Mouse (Mus musculus): ENCODE results near the gene Map4k2. TPM values are rescaled to one million over a fixed set of nuclear protein-coding genes. Genes with fewer than 3 reads are reported as not detected.

Gene Map4k2
- polyA plus RNA-seq, 1 experiment from 2014 or later = 45.6 TPM

DNA sequence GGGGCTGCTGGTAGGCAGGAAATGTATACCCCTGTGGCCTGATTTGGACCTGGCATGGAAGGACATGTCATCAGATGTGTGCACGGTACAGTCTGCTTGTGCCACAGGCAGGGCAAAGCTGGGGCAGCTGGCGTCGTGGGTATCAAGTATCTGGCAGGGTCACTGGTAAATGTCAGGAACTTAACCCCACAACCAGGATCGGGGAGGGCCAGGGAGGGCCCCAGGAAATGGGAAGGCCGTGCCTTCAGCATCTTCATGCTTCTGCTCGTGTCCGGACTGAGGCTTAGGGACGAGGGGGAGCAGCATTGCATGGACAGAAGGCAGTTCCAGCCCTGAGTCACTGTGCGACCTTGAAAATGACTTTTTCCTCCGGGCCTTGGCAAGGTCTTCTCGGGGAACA lies 44.0 kb downstream of the Map4k2 start:
- TF ChIP-seq CTCF (IDR thresholded peaks at IDR 0.05) = no peak
- in situ Hi-C loops (cut with MboI; ENCODE audit: low pct_unique_long_range_greater_than_20kb) = no loop called here
- DNase-seq (ENCODE audit: low read depth, low spot score) = no peak
- POLR2A ChIA-PET = interaction anchor here (1.1 to 1.2 kb wide), 2 partner anchors 11 to 16 kb away, joined by 3 to 4 read pairs; no protein-coding TSS in a partner anchor
- CTCF ChIA-PET = no interaction called here
- H3K27me3 ChIP-seq = no peaks in the 10 kb centered on the region
- no peak for ATAC-seq

- TF ChIP-seq CTCF (IDR thresholded peaks at IDR 0.05) = no peak
- ATAC-seq (no peak), DNase-seq (ENCODE audit: low read depth, low spot score) (no peak)
- in situ Hi-C loops (cut with MboI; ENCODE audit: low pct_unique_long_range_greater_than_20kb) = no loop called here
- ChIA-PET POLR2A (no interaction called here), CTCF (no interaction called here)
- H3K27me3 ChIP-seq = no peaks in the 10 kb centered on the region
Measured at GRCm38 (mm10) chr19:6385419-6385818, 44.5 kb downstream of the Map4k2 start.

DNA sequence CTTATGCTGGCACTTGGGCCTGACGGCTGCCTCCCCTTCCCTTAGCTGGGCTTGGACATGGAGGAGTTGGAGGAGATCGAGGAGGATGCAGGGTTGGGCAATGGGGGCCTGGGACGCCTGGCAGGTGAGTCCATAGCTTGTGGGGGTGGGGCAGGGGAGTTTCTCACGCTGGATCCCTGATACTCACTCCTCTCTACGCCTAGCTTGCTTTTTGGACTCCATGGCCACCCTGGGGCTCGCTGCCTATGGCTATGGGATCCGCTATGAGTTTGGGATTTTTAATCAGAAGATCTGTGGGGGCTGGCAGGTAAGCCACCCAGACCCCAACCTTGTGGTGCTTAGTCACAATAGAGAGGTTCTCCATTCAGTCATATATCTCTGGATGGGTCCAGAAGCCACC lies 44.9 kb downstream of the Map4k2 start:
- TF ChIP-seq CTCF (IDR thresholded peaks at IDR 0.05) = no peak
- ChIA-PET CTCF (no interaction called here), POLR2A (no interaction called here)
- DNase-seq (ENCODE audit: low read depth, low spot score) (no peak), ATAC-seq (no peak)
- no peaks in the 10 kb centered on the region for H3K27me3 ChIP-seq
- in situ Hi-C loops (cut with MboI; ENCODE audit: low pct_unique_long_range_greater_than_20kb) = no loop called here

DNA sequence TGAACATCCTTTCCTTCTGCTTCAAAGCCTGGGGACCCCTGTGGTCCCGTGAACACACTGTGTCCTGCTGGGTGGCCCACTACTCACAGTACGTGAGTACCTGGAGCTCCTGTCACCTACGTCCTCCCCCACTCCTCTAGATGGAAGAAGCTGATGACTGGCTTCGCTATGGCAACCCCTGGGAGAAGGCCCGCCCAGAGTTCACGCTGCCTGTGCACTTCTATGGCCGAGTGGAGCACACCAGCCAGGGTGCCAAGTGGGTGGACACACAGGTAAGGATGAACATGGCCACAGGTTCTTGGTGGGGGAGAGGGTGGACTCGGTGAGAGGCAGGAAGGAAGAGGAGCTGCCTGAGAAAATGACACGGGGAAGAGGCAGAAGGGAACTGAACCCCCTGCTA lies 45.3 kb downstream of the Map4k2 start:
- no peaks in the 10 kb centered on the region for H3K27me3 ChIP-seq
- in situ Hi-C loops (cut with MboI; ENCODE audit: low pct_unique_long_range_greater_than_20kb) = no loop called here
- ATAC-seq = no peak
- TF ChIP-seq CTCF (IDR thresholded peaks at IDR 0.05) = no peak
- CTCF ChIA-PET = no interaction called here
- DNase-seq (ENCODE audit: low read depth, low spot score) = no peak
- POLR2A ChIA-PET = no interaction called here

DNA sequence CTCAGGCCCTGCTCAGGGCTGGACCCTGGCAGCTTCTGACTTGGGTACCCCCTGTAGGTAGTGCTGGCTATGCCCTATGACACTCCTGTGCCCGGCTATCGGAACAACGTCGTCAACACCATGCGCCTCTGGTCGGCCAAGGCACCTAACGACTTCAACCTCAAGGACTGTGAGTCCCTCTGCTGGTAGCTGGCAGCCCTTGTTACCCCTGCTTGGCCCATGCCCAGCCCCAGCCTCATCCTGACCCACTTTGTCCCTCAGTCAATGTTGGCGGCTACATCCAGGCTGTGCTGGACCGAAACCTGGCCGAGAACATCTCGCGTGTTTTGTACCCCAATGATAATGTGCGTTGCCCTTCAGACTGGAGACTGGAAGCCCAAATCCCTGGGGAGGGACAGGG lies 47.1 kb downstream of the Map4k2 start:
- ATAC-seq (no peak), DNase-seq (ENCODE audit: low read depth, low spot score) (no peak)
- ChIA-PET CTCF (no interaction called here), POLR2A (no interaction called here)
- in situ Hi-C loops (cut with MboI; ENCODE audit: low pct_unique_long_range_greater_than_20kb) = no loop called here
- TF ChIP-seq CTCF (IDR thresholded peaks at IDR 0.05) = no peak
- H3K27me3 ChIP-seq = no peaks in the 10 kb centered on the region

GRCm38 (mm10) chr19:6389803-6390202 lies 48.9 kb downstream of the Map4k2 start:
- in situ Hi-C loops (cut with MboI; ENCODE audit: low pct_unique_long_range_greater_than_20kb) = no loop called here
- TF ChIP-seq CTCF (IDR thresholded peaks at IDR 0.05) = no peak
- H3K27me3 ChIP-seq = no peaks in the 10 kb centered on the region
- ChIA-PET CTCF (no interaction called here), POLR2A (interaction anchor here (0.6 kb wide), 1 partner anchor 9 kb away, joined by 3 read pairs; no protein-coding TSS in a partner anchor)
- DNase-seq (ENCODE audit: low read depth, low spot score) (no peak), ATAC-seq (no peak)

GRCm38 (mm10) chr19:6390251-6390650 lies 49.3 kb downstream of the Map4k2 start:
- ChIA-PET CTCF (no interaction called here), POLR2A (interaction anchor here (0.8 kb wide), 1 partner anchor 11 kb away, joined by 3 read pairs; no protein-coding TSS in a partner anchor)
- no peak for TF ChIP-seq CTCF (IDR thresholded peaks at IDR 0.05)
- in situ Hi-C loops (cut with MboI; ENCODE audit: low pct_unique_long_range_greater_than_20kb) = no loop called here
- ATAC-seq (no peak), DNase-seq (ENCODE audit: low read depth, low spot score) (no peak)
- H3K27me3 ChIP-seq = no peaks in the 10 kb centered on the region

DNA sequence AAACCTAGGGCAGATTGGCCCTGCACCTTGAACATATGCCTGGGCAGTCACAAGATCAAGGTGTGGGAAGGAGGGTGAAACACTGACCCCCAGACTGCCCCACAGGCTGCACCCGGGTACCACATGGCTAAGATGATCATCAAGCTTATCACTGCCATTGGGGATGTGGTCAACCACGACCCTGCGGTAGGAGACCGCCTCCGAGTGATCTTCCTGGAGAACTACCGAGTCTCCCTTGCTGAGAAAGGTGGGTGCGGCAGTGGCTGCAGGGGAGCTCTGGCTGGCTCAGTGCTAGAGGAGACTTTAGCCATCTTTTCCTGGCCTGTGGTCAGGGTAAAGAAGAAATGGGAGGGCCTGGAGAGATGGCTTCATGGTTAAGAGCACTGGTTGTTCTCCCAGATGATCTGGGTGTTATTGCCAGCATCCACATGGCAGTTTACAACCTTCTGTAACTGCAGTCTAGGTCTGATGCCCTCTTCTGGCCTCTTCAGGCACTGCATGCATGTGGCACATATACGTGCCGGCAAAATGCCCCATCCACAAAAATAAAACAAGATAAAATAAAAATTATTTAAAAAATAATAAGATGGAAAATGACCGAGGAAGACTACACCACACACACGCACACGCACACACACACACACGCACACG lies 51.9 kb downstream of the Map4k2 start:
- in situ Hi-C loops (cut with MboI; ENCODE audit: low pct_unique_long_range_greater_than_20kb) = no loop called here
- H3K27me3 ChIP-seq = no peaks in the 10 kb centered on the region
- TF ChIP-seq CTCF (IDR thresholded peaks at IDR 0.05) = no peak
- ChIA-PET POLR2A (no interaction called here), CTCF (no interaction called here)
- ATAC-seq = no peak
- no peak for DNase-seq (ENCODE audit: low read depth, low spot score)

GRCm38 (mm10) chr19:6393637-6394036 lies 52.7 kb downstream of the Map4k2 start:
- in situ Hi-C loops (cut with MboI; ENCODE audit: low pct_unique_long_range_greater_than_20kb) = no loop called here
- ChIA-PET POLR2A (no interaction called here), CTCF (no interaction called here)
- ATAC-seq (no peak), DNase-seq (ENCODE audit: low read depth, low spot score) (no peak)
- TF ChIP-seq CTCF (IDR thresholded peaks at IDR 0.05) = no peak
- no peaks in the 10 kb centered on the region for H3K27me3 ChIP-seq

DNA sequence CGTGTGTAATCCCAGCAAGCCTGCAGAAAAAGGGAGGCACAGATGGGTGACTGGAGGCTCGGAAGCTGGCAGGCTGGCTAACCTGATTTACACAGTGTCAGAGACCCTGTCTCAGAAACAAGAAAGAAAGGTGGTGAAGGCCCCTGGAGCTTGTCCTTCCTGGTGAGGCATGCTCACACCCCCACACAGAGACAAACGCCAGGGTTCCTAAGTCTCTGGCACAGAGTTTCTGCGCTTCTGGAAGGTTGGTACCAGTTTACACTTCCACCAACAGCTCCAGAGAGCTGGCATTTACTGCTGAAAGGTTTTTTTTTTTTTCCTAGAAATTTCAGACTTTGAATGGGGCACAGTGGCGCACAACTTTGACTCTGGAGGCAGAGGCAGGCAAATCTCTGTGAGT lies 55.3 kb downstream of the Map4k2 start:
- DNase-seq (ENCODE audit: low read depth, low spot score) (no peak), ATAC-seq (no peak)
- POLR2A ChIA-PET = no interaction called here
- no peaks in the 10 kb centered on the region for H3K27me3 ChIP-seq
- in situ Hi-C loops (cut with MboI; ENCODE audit: low pct_unique_long_range_greater_than_20kb) = no loop called here
- CTCF ChIA-PET = no interaction called here
- TF ChIP-seq CTCF (IDR thresholded peaks at IDR 0.05) = no peak

GRCm38 (mm10) chr19:6397582-6398249 lies 56.8 kb downstream of the Map4k2 start:
- POLR2A ChIA-PET = no interaction called here
- ATAC-seq (no peak), DNase-seq (ENCODE audit: low read depth, low spot score) (no peak)
- in situ Hi-C loops (cut with MboI; ENCODE audit: low pct_unique_long_range_greater_than_20kb) = no loop called here
- CTCF ChIA-PET = no interaction called here
- H3K27me3 ChIP-seq = no peaks in the 10 kb centered on the region
- TF ChIP-seq CTCF (IDR thresholded peaks at IDR 0.05) = no peak

Measured in Patski (cell line).